Comparison of ENCODE assay signal across 16 mouse cellular contexts in genomic region chr6:72673751-72674150, GRCm38 (mm10). TPM values are rescaled to one million over a fixed set of nuclear protein-coding genes. Genes with fewer than 3 reads are reported as not detected.
A peak's percentile ranks its signal among the peaks of the same experiment; 100 is the strongest.
DNase-seq lines count a peak whose midpoint lies in the region; ATAC-seq and TF ChIP-seq lines count a peak whose summit lies in the region.
"Had no signal": no experiment of that assay in that cellular context is flagged by ENCODE, and none has a peak within 500 bp of the region (broad histone marks: within the 10 kb centered on the region; RNA-seq: fewer than 3 reads in every experiment).

No protein-coding gene starts in this region.

- H3K4me1 ChIP-seq in forebrain, embryonic 10.5 days = peaks cover 83% of the 10 kb centered on the region
- H3K4me1 ChIP-seq in forebrain, embryonic 16.5 days (replicated peaks; ENCODE audit: control insufficient read depth, insufficient read depth, low read length) = peaks cover 18% of the 10 kb centered on the region
- peaks cover 8% of the 10 kb centered on the region; the same call in 1 of the 2 replicates for H3K4me1 ChIP-seq in kidney, adult 2 months (ENCODE audit: control insufficient read depth, insufficient read depth, low read length)
- peaks cover 79% of the 10 kb centered on the region for H3K4me1 ChIP-seq in embryonic facial prominence, embryonic 10.5 days
- peaks cover 63% of the 10 kb centered on the region for H3K4me1 ChIP-seq in limb, embryonic 15.5 days

- no peak overlapping the region for H3K4me3 ChIP-seq in forebrain, embryonic 10.5 days
- H3K4me3 ChIP-seq in forebrain, embryonic 16.5 days (replicated peaks; ENCODE audit: low read length) = no peak overlapping the region
- H3K4me3 ChIP-seq in kidney, adult 2 months (ENCODE audit: insufficient read depth, low read depth, low read length) = no peak overlapping the region
- H3K4me3 ChIP-seq in embryonic facial prominence, embryonic 10.5 days = no peak overlapping the region
- no peak overlapping the region for H3K4me3 ChIP-seq in limb, embryonic 15.5 days
- H3K4me3 ChIP-seq: forebrain, embryonic 13.5 days; heart, embryonic 10.5 days; hindbrain, embryonic 12.5 days had no signal

- no peak for TF ChIP-seq CTCF in kidney, adult 2 months (conservative IDR thresholded peaks at IDR 0.05; ENCODE audit: insufficient read depth, insufficient read length, low read depth, low read length)

- 0 out of 2 replicates have a peak, but pooled peaks cover 3% of the 10 kb centered on the region for H3K36me3 ChIP-seq in forebrain, embryonic 10.5 days (replicated peaks)
- H3K36me3 ChIP-seq in forebrain, embryonic 16.5 days (ENCODE audit: control insufficient read depth, insufficient read depth) = no peaks in the 10 kb centered on the region
- no peaks in the 10 kb centered on the region for H3K36me3 ChIP-seq in kidney, adult 2 months (ENCODE audit: control insufficient read depth, insufficient read depth, low read length)
- peaks cover 6% of the 10 kb centered on the region; the same call in 1 of the 2 replicates for H3K36me3 ChIP-seq in embryonic facial prominence, embryonic 10.5 days (replicated peaks)
- H3K36me3 ChIP-seq in limb, embryonic 15.5 days = no peaks in the 10 kb centered on the region
- H3K36me3 ChIP-seq: heart, embryonic 10.5 days; hindbrain, embryonic 12.5 days had no signal

- H3K27ac ChIP-seq in forebrain, embryonic 10.5 days = peak overlapping the region; percentile 71
- no peak overlapping the region for H3K27ac ChIP-seq in forebrain, embryonic 16.5 days (ENCODE audit: low read length)
- H3K27ac ChIP-seq in kidney, adult 2 months (ENCODE audit: insufficient read depth, low read depth, low read length) = 0 out of 2 replicates have a peak overlapping the region, but pooled peaks have one; percentile 3
- H3K27ac ChIP-seq in embryonic facial prominence, embryonic 10.5 days (replicated peaks) = peak overlapping the region; percentile 45
- H3K27ac ChIP-seq in limb, embryonic 15.5 days = peak overlapping the region; percentile 39
- H3K27ac ChIP-seq: forebrain, embryonic 13.5 days; heart, embryonic 10.5 days; hindbrain, embryonic 12.5 days had no signal

- no peak for DNase-seq in forebrain, embryonic 10.5 days (ENCODE audit: extremely low spot score, low spot score)
- no peak for DNase-seq in kidney, adult 2 months
- no peak for DNase-seq in kidney, adult 11 months
- no peak for DNase-seq in embryonic facial prominence, embryonic 10.5 days (ENCODE audit: low spot score)
- no peak for DNase-seq in thymus, postnatal 4 days
- DNase-seq: cerebellum, adult 8-10 months; embryo, embryonic 11 days; kidney, postnatal 14 days; lung, adult 18-20 months; thymus, postnatal 25 days had no signal

- ATAC-seq in forebrain, embryonic 16.5 days = no peak
- ATAC-seq in limb, embryonic 15.5 days (ENCODE audit: insufficient number of reproducible peaks, low FRiP score, low TSS enrichment, low read depth) = no peak
- no peak for ATAC-seq in granulocyte monocyte progenitor cell, adult 5-6 weeks (replicated peaks; ENCODE audit: poor library complexity, severe bottlenecking)
- ATAC-seq: forebrain, embryonic 13.5 days had no signal

- no peak for TF ChIP-seq POLR2A in kidney, adult 2 months (IDR thresholded peaks at IDR 0.05; ENCODE audit: low read depth, low read length)

- H3K27me3 ChIP-seq in forebrain, embryonic 10.5 days (ENCODE audit: poor library complexity, severe bottlenecking) = no peaks in the 10 kb centered on the region; the same call in 1 of the 2 replicates
- H3K27me3 ChIP-seq in forebrain, embryonic 16.5 days (replicated peaks; ENCODE audit: control insufficient read depth, insufficient read depth, low read length) = no peaks in the 10 kb centered on the region
- no peaks in the 10 kb centered on the region for H3K27me3 ChIP-seq in kidney, adult 2 months (replicated peaks; ENCODE audit: control insufficient read depth, insufficient read depth, low read length)
- no peaks in the 10 kb centered on the region for H3K27me3 ChIP-seq in embryonic facial prominence, embryonic 10.5 days (replicated peaks; ENCODE audit: low read depth, poor library complexity, severe bottlenecking)
- no peaks in the 10 kb centered on the region for H3K27me3 ChIP-seq in limb, embryonic 15.5 days
- H3K27me3 ChIP-seq: forebrain, embryonic 13.5 days had no signal

- H3K4me2 ChIP-seq in forebrain, embryonic 16.5 days (ENCODE audit: low read length) = no peak overlapping the region
- H3K4me2 ChIP-seq in limb, embryonic 15.5 days = no peak overlapping the region
- H3K4me2 ChIP-seq: forebrain, embryonic 13.5 days; hindbrain, embryonic 12.5 days had no signal

- no peaks in the 10 kb centered on the region for H3K9me3 ChIP-seq in forebrain, embryonic 10.5 days
- H3K9me3 ChIP-seq in forebrain, embryonic 16.5 days (ENCODE audit: control insufficient read depth, low read length) = no peaks in the 10 kb centered on the region
- no peaks in the 10 kb centered on the region for H3K9me3 ChIP-seq in embryonic facial prominence, embryonic 10.5 days
- H3K9me3 ChIP-seq in limb, embryonic 15.5 days = no peaks in the 10 kb centered on the region
- H3K9me3 ChIP-seq: forebrain, embryonic 13.5 days; heart, embryonic 10.5 days; hindbrain, embryonic 12.5 days had no signal

- H3K9ac ChIP-seq in forebrain, embryonic 16.5 days (replicated peaks; ENCODE audit: low read depth, low read length) = no peak overlapping the region
- no peak overlapping the region for H3K9ac ChIP-seq in limb, embryonic 15.5 days
- H3K9ac ChIP-seq: forebrain, embryonic 13.5 days; hindbrain, embryonic 12.5 days had no signal

RNA-seq across cellular contexts. Expression of gene Tgoln1, which starts 57.0 kb away (rescaled TPM):
- polyA plus RNA-seq in forebrain, embryonic 10.5 days (2016; fragmentation: Nextera tagmentation; extraction: Ambion mirVana) = 28.6 and 28.7 TPM in 2 replicates
- polyA plus RNA-seq in forebrain, embryonic 16.5 days (2015; fragmentation: Nextera tagmentation; extraction: Ambion mirVana) = 34.6 and 38.0 TPM in 2 replicates
- 101 and 118 TPM in 2 replicates for polyA plus RNA-seq in kidney, adult 2 months (2012; rRNA removed)
- polyA plus RNA-seq in embryonic facial prominence, embryonic 10.5 days (2016; fragmentation: Nextera tagmentation; extraction: Ambion mirVana) = 26.2 and 27.9 TPM in 2 replicates
- polyA plus RNA-seq in limb, embryonic 15.5 days (2015; fragmentation: Nextera tagmentation; extraction: Ambion mirVana) = 25.6 and 25.8 TPM in 2 replicates
- total RNA-seq in granulocyte monocyte progenitor cell, adult 5-6 weeks (2014; fragmentation: Nextera tagmentation) = 31.1 and 32.7 TPM in 2 replicates
- 66.5 and 71.3 TPM in 2 replicates for total RNA-seq in granulocyte monocyte progenitor cell, adult 5-6 weeks (2017)
